Mouse (Mus musculus): ENCODE measurements around the gene Dapl1.

- TF ChIP-seq CTCF (IDR thresholded peaks at IDR 0.05; ENCODE audit: extremely low read depth, insufficient read depth, insufficient read length, insufficient replicate concordance) (no peak), POLR2A (IDR thresholded peaks at IDR 0.05; ENCODE audit: low read depth, low read length) (no peak)
These were observed 1.2 kb downstream of the Dapl1 start for GRCm38 (mm10) chr2:59485657-59486056.
